Mouse (Mus musculus): ENCODE measurements at regions not wholly inside any gene's neighbourhood (a gene's known extent, or its start where the extent isn't known, plus 50 kb on each side); places are given as distances from the start of the nearest gene placed in this dataset. TPM values are rescaled to one million over a fixed set of nuclear protein-coding genes. Genes with fewer than 3 reads are reported as not detected.

DNA sequence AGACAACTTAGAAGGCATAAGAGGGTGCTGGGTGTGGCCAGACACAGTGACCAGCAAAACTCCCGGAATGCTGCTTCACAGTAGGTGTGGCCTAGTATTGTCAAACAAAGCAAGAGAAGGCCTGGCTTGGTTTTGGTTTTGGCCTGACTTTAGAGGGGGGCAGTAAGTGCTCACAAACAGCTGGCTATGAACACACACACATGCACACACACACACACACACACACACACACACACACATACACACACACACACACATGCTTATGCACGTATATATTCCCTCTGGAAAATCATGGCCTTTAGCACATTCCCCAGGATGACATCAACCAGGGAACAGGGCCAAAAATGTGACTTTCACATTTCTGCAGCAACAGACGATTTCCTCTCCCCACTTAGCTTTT is 78.6 kb upstream of the Cypt2 start:
- H3K9ac ChIP-seq (replicated peaks; ENCODE audit: low read length), result no peak overlapping the region
- H3K27ac ChIP-seq (replicated peaks; ENCODE audit: low read depth, low read length), result no peak overlapping the region
- no peaks in the 10 kb centered on the region for H3K4me1 ChIP-seq (ENCODE audit: control insufficient read depth, insufficient read depth, low read length)
- H3K4me2 ChIP-seq (ENCODE audit: low read depth, low read length), result no peak overlapping the region
- 62% methylated on average over 3 of the region's 3 CpGs for WGBS
- H3K9me3 ChIP-seq (replicated peaks; ENCODE audit: control insufficient read depth, low read length), result no peaks in the 10 kb centered on the region
- ATAC-seq (replicated peaks; ENCODE audit: insufficient number of reproducible peaks, low FRiP score, low TSS enrichment, low read depth) (no peak), DNase-seq (ENCODE audit: low spot score) (no peak)
- H3K4me3 ChIP-seq (ENCODE audit: low read depth, low read length), result no peak overlapping the region
- no peaks in the 10 kb centered on the region for H3K27me3 ChIP-seq (ENCODE audit: control insufficient read depth, insufficient read depth, low read length)
- H3K36me3 ChIP-seq (replicated peaks; ENCODE audit: control insufficient read depth, insufficient read depth, low read depth, low read length), result no peaks in the 10 kb centered on the region

MicroRNAs in the stretch of these regions (microRNA counts, 519-probe panel; counts per million panel counts)
- microRNA mmu-miR-325, result not detected

Small RNA genes lying in the stretch of these regions (microRNA-seq; reads per million reads assigned to microRNA genes)
- gene Mir325 (ENCODE audit: borderline number of aligned reads), result 426 reads per million, percentile 61 among the genes with 10 or more reads in this experiment
